In the genomic region with DNA sequence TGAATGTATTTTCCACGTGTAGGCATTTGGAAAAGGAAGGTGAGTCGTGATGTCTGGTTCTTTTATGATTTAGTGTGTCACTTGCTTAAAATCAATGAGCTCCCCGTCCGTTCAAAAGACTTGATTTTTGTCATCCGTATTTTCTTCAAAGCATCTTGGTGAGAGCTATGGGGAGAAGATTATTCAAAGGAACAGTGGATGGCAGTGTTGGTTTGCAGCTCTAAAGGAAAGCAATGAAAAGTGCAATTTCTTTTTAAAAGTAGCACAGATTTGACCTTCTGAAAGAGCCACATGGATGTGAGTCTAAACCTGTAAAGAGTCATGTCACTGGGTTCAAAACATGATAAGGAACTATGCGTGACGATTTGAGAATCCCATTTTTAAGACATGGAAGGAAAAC, we compare ENCODE assay signal across 25 mouse cellular contexts.
DNase-seq lines count a peak whose midpoint lies in the region; ATAC-seq and TF ChIP-seq lines count a peak whose summit lies in the region.
"Had no signal": no experiment of that assay in that cellular context is flagged by ENCODE, and none has a peak within 500 bp of the region (broad histone marks: within the 10 kb centered on the region; RNA-seq: fewer than 3 reads in every experiment).

No protein-coding gene starts in this region.

- no peak overlapping the region for H3K27ac ChIP-seq in forebrain, postnatal 0 days (ENCODE audit: low read depth, low read length)
- no peak overlapping the region for H3K27ac ChIP-seq in forebrain, embryonic 13.5 days
- H3K27ac ChIP-seq in kidney, postnatal 0 days, result no peak overlapping the region
- H3K27ac ChIP-seq in lung, postnatal 0 days (ENCODE audit: low read length), result no peak overlapping the region
- H3K27ac ChIP-seq: embryonic facial prominence, embryonic 12.5 days; forebrain, embryonic 15.5 days; hindbrain, embryonic 12.5 days; macrophage; midbrain, embryonic 10.5 days; neural tube, embryonic 15.5 days; stomach, embryonic 15.5 days had no signal

- TF ChIP-seq CTCF in forebrain, postnatal 0 days (IDR thresholded peaks at IDR 0.05; ENCODE audit: low read depth), result peak; percentile 63
- TF ChIP-seq CTCF in kidney, postnatal 0 days (IDR thresholded peaks at IDR 0.05; ENCODE audit: low read depth), result peak; percentile 62
- peak; percentile 38 for TF ChIP-seq CTCF in lung, postnatal 0 days (IDR thresholded peaks at IDR 0.05)
- no peak for TF ChIP-seq CTCF in brain, embryonic 14.5 days (IDR thresholded peaks at IDR 0.05; ENCODE audit: borderline replicate concordance, extremely low read depth, insufficient read depth, insufficient read length)

- H3K9ac ChIP-seq in forebrain, postnatal 0 days, result no peak overlapping the region
- H3K9ac ChIP-seq in forebrain, embryonic 13.5 days, result no peak overlapping the region
- no peak overlapping the region for H3K9ac ChIP-seq in kidney, postnatal 0 days (ENCODE audit: low read depth, low read length)
- H3K9ac ChIP-seq in lung, postnatal 0 days (replicated peaks; ENCODE audit: low read depth), result no peak overlapping the region
- H3K9ac ChIP-seq: embryonic facial prominence, embryonic 12.5 days; forebrain, embryonic 15.5 days; heart, embryonic 12.5 days; hindbrain, embryonic 12.5 days; neural tube, embryonic 15.5 days; stomach, embryonic 15.5 days had no signal

- no peaks in the 10 kb centered on the region for H3K9me3 ChIP-seq in forebrain, postnatal 0 days (ENCODE audit: low read length)
- H3K9me3 ChIP-seq in forebrain, embryonic 13.5 days (replicated peaks), result no peaks in the 10 kb centered on the region
- no peaks in the 10 kb centered on the region for H3K9me3 ChIP-seq in kidney, postnatal 0 days (replicated peaks; ENCODE audit: low read length)
- no peaks in the 10 kb centered on the region for H3K9me3 ChIP-seq in lung, postnatal 0 days (ENCODE audit: low read length)
- H3K9me3 ChIP-seq: embryonic facial prominence, embryonic 12.5 days; forebrain, embryonic 15.5 days; G1E; heart, embryonic 12.5 days; hindbrain, embryonic 12.5 days; midbrain, embryonic 10.5 days; neural tube, embryonic 15.5 days; stomach, embryonic 15.5 days had no signal

- H3K4me3 ChIP-seq in forebrain, postnatal 0 days (ENCODE audit: low read depth, low read length), result no peak overlapping the region
- no peak overlapping the region for H3K4me3 ChIP-seq in forebrain, embryonic 13.5 days
- H3K4me3 ChIP-seq in kidney, postnatal 0 days (replicated peaks; ENCODE audit: low read depth, low read length), result no peak overlapping the region
- no peak overlapping the region for H3K4me3 ChIP-seq in lung, postnatal 0 days (ENCODE audit: low read depth, low read length)
- H3K4me3 ChIP-seq: embryonic facial prominence, embryonic 12.5 days; erythroblast, embryonic 14.5 days; forebrain, embryonic 15.5 days; heart, embryonic 12.5 days; hindbrain, embryonic 12.5 days; midbrain, embryonic 10.5 days; neural tube, embryonic 15.5 days; stomach, embryonic 15.5 days had no signal

- no peak overlapping the region for H3K4me2 ChIP-seq in forebrain, postnatal 0 days (ENCODE audit: low read depth)
- H3K4me2 ChIP-seq in forebrain, embryonic 13.5 days, result no peak overlapping the region
- H3K4me2 ChIP-seq in kidney, postnatal 0 days (ENCODE audit: low read length), result no peak overlapping the region
- no peak overlapping the region for H3K4me2 ChIP-seq in lung, postnatal 0 days (replicated peaks; ENCODE audit: low read depth, low read length)
- H3K4me2 ChIP-seq: embryonic facial prominence, embryonic 12.5 days; forebrain, embryonic 15.5 days; heart, embryonic 12.5 days; hindbrain, embryonic 12.5 days; liver, embryonic 11.5 days; neural tube, embryonic 15.5 days; stomach, embryonic 15.5 days had no signal

- ATAC-seq in forebrain, postnatal 0 days, result 0 out of 2 replicates have a peak, but pooled peaks have one; percentile 20
- ATAC-seq in forebrain, embryonic 13.5 days, result no peak
- ATAC-seq in kidney, postnatal 0 days (replicated peaks; ENCODE audit: low FRiP score, low read depth), result no peak
- ATAC-seq in lung, postnatal 0 days, result no peak
- ATAC-seq: forebrain, embryonic 15.5 days had no signal

- peak; percentile 47 for DNase-seq in forebrain, postnatal 0 days
- DNase-seq in kidney, postnatal 0 days (ENCODE audit: low spot score), result peak; percentile 73
- DNase-seq in kidney, adult 11 months, result no peak
- DNase-seq in lung, postnatal 0 days (ENCODE audit: low spot score), result no peak
- no peak for DNase-seq in lung, adult 18-20 months
- DNase-seq in brain, embryonic 14.5 days (ENCODE audit: low read depth), result peak; percentile 19
- DNase-seq in right cerebral cortex, postnatal 25 days, result no peak
- DNase-seq: adrenal gland, postnatal 36 days; cerebellum, adult 2 months; heart, adult 11 months; heart, postnatal 14 days; lung, adult 2 months; thymus, adult 2 months had no signal

- H3K36me3 ChIP-seq in forebrain, postnatal 0 days (ENCODE audit: insufficient read depth), result no peaks in the 10 kb centered on the region
- H3K36me3 ChIP-seq in forebrain, embryonic 13.5 days (ENCODE audit: poor library complexity, severe bottlenecking), result no peaks in the 10 kb centered on the region
- no peaks in the 10 kb centered on the region for H3K36me3 ChIP-seq in kidney, postnatal 0 days (ENCODE audit: insufficient read depth, low read length)
- H3K36me3 ChIP-seq in lung, postnatal 0 days (ENCODE audit: insufficient read depth, low read length), result no peaks in the 10 kb centered on the region
- H3K36me3 ChIP-seq: embryonic facial prominence, embryonic 12.5 days; forebrain, embryonic 15.5 days; G1E; heart, embryonic 12.5 days; hindbrain, embryonic 12.5 days; midbrain, embryonic 10.5 days; neural tube, embryonic 15.5 days; stomach, embryonic 15.5 days had no signal

- TF ChIP-seq POLR2A in brain, embryonic 14.5 days (IDR thresholded peaks at IDR 0.05; ENCODE audit: borderline replicate concordance, extremely low read depth, insufficient read depth, insufficient read length, poor library complexity, severe bottlenecking), result no peak

- no peaks in the 10 kb centered on the region for H3K4me1 ChIP-seq in forebrain, postnatal 0 days (ENCODE audit: insufficient read depth)
- H3K4me1 ChIP-seq in forebrain, embryonic 13.5 days, result no peaks in the 10 kb centered on the region
- H3K4me1 ChIP-seq in kidney, postnatal 0 days (replicated peaks; ENCODE audit: insufficient read depth, low read length), result no peaks in the 10 kb centered on the region
- no peaks in the 10 kb centered on the region for H3K4me1 ChIP-seq in lung, postnatal 0 days (ENCODE audit: insufficient read depth, low read depth, low read length)
- H3K4me1 ChIP-seq: embryonic facial prominence, embryonic 12.5 days; forebrain, embryonic 15.5 days; heart, embryonic 12.5 days; hindbrain, embryonic 12.5 days; midbrain, embryonic 10.5 days; neural tube, embryonic 15.5 days; stomach, embryonic 15.5 days had no signal

- H3K27me3 ChIP-seq in forebrain, postnatal 0 days (ENCODE audit: insufficient read depth, low read length), result no peaks in the 10 kb centered on the region
- H3K27me3 ChIP-seq in forebrain, embryonic 13.5 days, result no peaks in the 10 kb centered on the region
- no peaks in the 10 kb centered on the region for H3K27me3 ChIP-seq in kidney, postnatal 0 days (ENCODE audit: insufficient read depth, low read length)
- H3K27me3 ChIP-seq in lung, postnatal 0 days (replicated peaks; ENCODE audit: insufficient read depth, low read length), result no peaks in the 10 kb centered on the region
- H3K27me3 ChIP-seq: embryonic facial prominence, embryonic 12.5 days; forebrain, embryonic 15.5 days; heart, embryonic 12.5 days; hindbrain, embryonic 12.5 days; neural tube, embryonic 15.5 days; stomach, embryonic 15.5 days had no signal

- 69% methylated on average over 7 of the region's 7 CpGs for WGBS in forebrain, postnatal 0 days
- 88% methylated on average over 7 of the region's 7 CpGs for WGBS in forebrain, embryonic 13.5 days
- WGBS in kidney, postnatal 0 days, result 65% methylated on average over 7 of the region's 7 CpGs
- 66% methylated on average over 7 of the region's 7 CpGs for WGBS in lung, postnatal 0 days

- no peak for TF ChIP-seq EP300 in lung, postnatal 0 days (IDR thresholded peaks at IDR 0.05)

Comparison
In these comparisons a context has a peak if more than half of its experiments do, and no peak if none do; other contexts are left out.
1. DNase-seq: peak in forebrain, postnatal 0 days (single experiment), kidney, postnatal 0 days (single experiment) and brain, embryonic 14.5 days (single experiment); none in kidney, adult 11 months (single experiment), lung, postnatal 0 days (single experiment), lung, adult 18-20 months (0 of 2) and right cerebral cortex, postnatal 25 days (single experiment).